Mouse (Mus musculus) lung, postnatal 0 days (tissue): ENCODE data around the gene Mical2.

ENCODE experiments used
- CTCF ChIP-seq: IDR thresholded peaks from 2 replicates; pipeline ENCODE4 v1.5.1; 2016; ENCODE audit warnings: antibody characterized with exemption, mild to moderate bottlenecking
- EP300 ChIP-seq: IDR thresholded peaks from 2 replicates; pipeline ENCODE4 v1.6.1; 2016; ENCODE audit warnings: antibody characterized with exemption, mild to moderate bottlenecking, control low read depth

DNA sequence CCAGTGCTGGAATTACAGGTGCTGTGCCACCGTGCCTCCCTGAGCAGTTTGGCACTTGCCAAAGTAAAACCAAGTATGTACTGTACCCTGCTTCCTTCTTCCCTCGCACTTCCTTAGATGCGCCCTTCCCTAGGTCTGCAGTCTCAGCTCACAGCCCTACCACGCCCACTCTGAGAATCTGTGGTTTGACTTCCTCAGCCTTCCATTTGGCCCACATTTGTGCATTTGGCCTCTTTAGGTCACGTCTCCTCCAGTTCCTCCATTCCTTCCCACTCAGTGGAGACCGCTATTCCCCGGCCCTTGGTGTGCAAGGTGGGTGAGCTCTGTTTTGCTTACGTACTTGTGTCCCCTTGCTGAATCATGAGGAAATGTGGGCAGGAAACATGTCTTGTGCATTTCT lies 59.9 kb downstream of the Mical2 start:
- TF ChIP-seq CTCF (no peak), EP300 (no peak)
